Mouse (Mus musculus) heart, postnatal 10 days (tissue): Measurements from ENCODE around the gene Sgms1. TPM values are rescaled to one million over a fixed set of nuclear protein-coding genes. Genes with fewer than 3 reads are reported as not detected.
"Not testable (repeated sequence)": the region's sequence is repeated elsewhere in the genome, so short reads cannot be mapped to it uniquely, and the experiment has no call there.

ENCODE experiments used
- DNase-seq, 2 experiments: peaks; one replicate each; pipeline ENCODE4 v3.0.0; 2021
- intact Hi-C: fragments of 180-260 bp; cut with DNase I; formaldehyde crosslinking; loops from one replicate; pipeline ENCODE4 v1.15.1; 2025
- total RNA-seq, 2 experiments: library from RNA; stranded (reverse); gene quantifications; 2 replicates each; pipeline ENCODE4 v1.2.3; 2021

Gene Sgms1
- total RNA-seq, 2 experiments from 2014 or later = 54.1 to 67.2 TPM

GRCm38 (mm10) chr19:32360546-32360945 lies 29.0 kb downstream of the Sgms1 start:
- no peak for DNase-seq
- intact Hi-C loops = no loop called here

- intact Hi-C loops = no loop called here
- no peak for DNase-seq
Measured at GRCm38 (mm10) chr19:32358699-32359517, 30.6 kb downstream of the Sgms1 start.

- DNase-seq, intact Hi-C loops: not testable (repeated sequence)
Measured at GRCm38 (mm10) chr19:32358011-32358410, 31.5 kb downstream of the Sgms1 start.

- intact Hi-C loops = no loop called here
- no peak for DNase-seq
Measured at GRCm38 (mm10) chr19:32356166-32356565, 33.3 kb downstream of the Sgms1 start.

GRCm38 (mm10) chr19:32353447-32353846 lies 36.1 kb downstream of the Sgms1 start:
- DNase-seq = no peak
- intact Hi-C loops = no loop called here

GRCm38 (mm10) chr19:32348955-32349654 lies 40.4 kb downstream of the Sgms1 start:
- intact Hi-C loops = no loop called here
- DNase-seq = no peak

GRCm38 (mm10) chr19:32347491-32347890 lies 42.0 kb downstream of the Sgms1 start:
- no peak for DNase-seq
- intact Hi-C loops = loop anchor here (2.0 kb wide), 1 partner anchor 39 kb away; no protein-coding TSS in a partner anchor

GRCm38 (mm10) chr19:32346624-32347341 lies 42.7 kb downstream of the Sgms1 start:
- DNase-seq = no peak
- intact Hi-C loops = loop anchor here (2.0 kb wide), 1 partner anchor 40 kb away; no protein-coding TSS in a partner anchor

GRCm38 (mm10) chr19:32346176-32346575 lies 43.3 kb downstream of the Sgms1 start:
- intact Hi-C loops = loop anchor here (2.0 kb wide), 1 partner anchor 41 kb away; no protein-coding TSS in a partner anchor
- DNase-seq = peak; percentile 80 to 88

GRCm38 (mm10) chr19:32345181-32345745 lies 44.3 kb downstream of the Sgms1 start:
- no peak for DNase-seq
- intact Hi-C loops = no loop called here

GRCm38 (mm10) chr19:32344738-32345121 lies 44.8 kb downstream of the Sgms1 start:
- intact Hi-C loops = no loop called here
- no peak for DNase-seq

- DNase-seq = no peak
- intact Hi-C loops = no loop called here
Measured at GRCm38 (mm10) chr19:32343937-32344737, 45.4 kb downstream of the Sgms1 start.

- intact Hi-C loops = no loop called here
- peak in 1 of 2 experiments; percentile 27 for DNase-seq
Measured at GRCm38 (mm10) chr19:32342436-32342835, 47.1 kb downstream of the Sgms1 start.

- peak in 1 of 2 experiments; percentile 32 for DNase-seq
- intact Hi-C loops = no loop called here
Measured at GRCm38 (mm10) chr19:32341091-32341490, 48.4 kb downstream of the Sgms1 start.

- intact Hi-C loops = no loop called here
Measured at GRCm38 (mm10) chr19:32340168-32340567, 49.3 kb downstream of the Sgms1 start.

GRCm38 (mm10) chr19:32337708-32338107 lies 51.8 kb downstream of the Sgms1 start:
- intact Hi-C loops = loop anchor here (2.0 kb wide), 1 partner anchor 13 kb away; no protein-coding TSS in a partner anchor
- no peak for DNase-seq

More at GRCm38 (mm10) chr19:32340168-32340567, 49.3 kb downstream of the Sgms1 start:
- DNase-seq = no peak

- no peak for DNase-seq
- intact Hi-C loops = no loop called here
Measured at GRCm38 (mm10) chr19:32334751-32335150, 54.8 kb downstream of the Sgms1 start.

GRCm38 (mm10) chr19:32333544-32333943 lies 56.0 kb downstream of the Sgms1 start:
- intact Hi-C loops = no loop called here
- DNase-seq = no peak

GRCm38 (mm10) chr19:32332779-32333460 lies 56.6 kb downstream of the Sgms1 start:
- DNase-seq = no peak
- intact Hi-C loops = no loop called here
